Mouse (Mus musculus) spleen, adult 2 months (tissue): ENCODE measurements around the gene Slc35e2.

ENCODE experiments used
- CTCF ChIP-seq: fragments of 200-500 bp; IDR thresholded peaks from 2 replicates; pipeline ENCODE4 v1.5.1; 2011; ENCODE audit warnings: mild to moderate bottlenecking, inconsistent platforms; ENCODE audit not compliant: insufficient read depth, insufficient read length, insufficient replicate concordance; ENCODE audit errors: extremely low read depth
- POLR2A ChIP-seq: fragments of 200-500 bp; IDR thresholded peaks from 2 replicates; pipeline ENCODE4 v1.6.1; 2011; ENCODE audit warnings: low read depth, low read length, inconsistent platforms

DNA sequence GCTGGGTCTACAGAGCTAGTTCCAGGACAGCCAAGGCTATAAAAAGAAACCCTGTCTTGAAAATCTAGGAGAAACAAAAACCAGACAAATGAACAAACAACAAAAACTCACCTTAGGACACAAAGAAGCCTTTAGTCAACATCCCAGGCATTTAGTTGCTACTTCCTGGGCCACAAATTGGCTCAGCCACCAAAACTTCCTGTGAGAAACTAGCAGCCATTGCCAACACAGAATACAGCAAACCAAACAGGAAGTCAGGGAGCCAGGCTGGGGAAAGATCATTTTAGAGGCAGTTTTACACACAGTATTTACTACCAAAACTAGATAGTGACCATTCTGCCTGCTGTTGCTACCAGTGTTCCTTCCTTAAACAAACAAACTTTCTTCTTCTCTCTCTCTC lies 65.7 kb downstream of the Slc35e2 start:
- no peak for TF ChIP-seq POLR2A
- no peak for TF ChIP-seq CTCF
